Mouse (Mus musculus): ENCODE measurements around the gene Dnajb8. TPM values are rescaled to one million over a fixed set of nuclear protein-coding genes. Genes with fewer than 3 reads are reported as not detected.

The Dnajb8 gene
- polyA plus RNA-seq, 1 experiment: not detected

- TF ChIP-seq GATA1 (IDR thresholded peaks at IDR 0.05; ENCODE audit: low read length): no peak
Measured at GRCm38 (mm10) chr6:88196733-88197312, 25.2 kb upstream of the Dnajb8 start.

- no peak for TF ChIP-seq GATA1 (IDR thresholded peaks at IDR 0.05; ENCODE audit: low read length)
Measured at GRCm38 (mm10) chr6:88197313-88198069, 24.6 kb upstream of the Dnajb8 start.

GRCm38 (mm10) chr6:88198070-88198940 lies 23.8 kb upstream of the Dnajb8 start:
- no peak for TF ChIP-seq GATA1 (IDR thresholded peaks at IDR 0.05; ENCODE audit: low read length)

GRCm38 (mm10) chr6:88199001-88199717 lies 22.9 kb upstream of the Dnajb8 start:
- no peak for TF ChIP-seq GATA1 (IDR thresholded peaks at IDR 0.05; ENCODE audit: low read length)

GRCm38 (mm10) chr6:88199718-88200692 lies 22.1 kb upstream of the Dnajb8 start:
- no peak for TF ChIP-seq GATA1 (IDR thresholded peaks at IDR 0.05; ENCODE audit: low read length)

- no peak for TF ChIP-seq GATA1 (IDR thresholded peaks at IDR 0.05; ENCODE audit: low read length)
Measured at GRCm38 (mm10) chr6:88200693-88201609, 21.1 kb upstream of the Dnajb8 start.

GRCm38 (mm10) chr6:88201926-88202700 lies 20.0 kb upstream of the Dnajb8 start:
- TF ChIP-seq GATA1 (IDR thresholded peaks at IDR 0.05; ENCODE audit: low read length): no peak

- peak; percentile 90 for TF ChIP-seq GATA1 (IDR thresholded peaks at IDR 0.05; ENCODE audit: low read length)
Measured at GRCm38 (mm10) chr6:88202921-88203690, 19.0 kb upstream of the Dnajb8 start.

- no peak for TF ChIP-seq GATA1 (IDR thresholded peaks at IDR 0.05; ENCODE audit: low read length)
Measured at GRCm38 (mm10) chr6:88203791-88204405, 18.2 kb upstream of the Dnajb8 start.

- no peak for TF ChIP-seq GATA1 (IDR thresholded peaks at IDR 0.05; ENCODE audit: low read length)
Measured at GRCm38 (mm10) chr6:88204531-88205385, 17.3 kb upstream of the Dnajb8 start.

GRCm38 (mm10) chr6:88205386-88205700 lies 16.7 kb upstream of the Dnajb8 start:
- no peak for TF ChIP-seq GATA1 (IDR thresholded peaks at IDR 0.05; ENCODE audit: low read length)

Data from G1E-ER4 (cell line).